Mouse (Mus musculus) cerebellum, adult 11 months (tissue): ENCODE measurements around the gene Cdk2ap1.
"Not testable (repeated sequence)": the region's sequence is repeated elsewhere in the genome, so short reads cannot be mapped to it uniquely, and the experiment has no call there.

Experiments
- DNase-seq: peaks from one replicate; pipeline ENCODE4 v3.0.0; 2022

Cdk2ap1 gene

GRCm38 (mm10) chr5:124351111-124351560, 11.7 kb downstream of the Cdk2ap1 start:
- DNase-seq: peak; percentile 63

DNA sequence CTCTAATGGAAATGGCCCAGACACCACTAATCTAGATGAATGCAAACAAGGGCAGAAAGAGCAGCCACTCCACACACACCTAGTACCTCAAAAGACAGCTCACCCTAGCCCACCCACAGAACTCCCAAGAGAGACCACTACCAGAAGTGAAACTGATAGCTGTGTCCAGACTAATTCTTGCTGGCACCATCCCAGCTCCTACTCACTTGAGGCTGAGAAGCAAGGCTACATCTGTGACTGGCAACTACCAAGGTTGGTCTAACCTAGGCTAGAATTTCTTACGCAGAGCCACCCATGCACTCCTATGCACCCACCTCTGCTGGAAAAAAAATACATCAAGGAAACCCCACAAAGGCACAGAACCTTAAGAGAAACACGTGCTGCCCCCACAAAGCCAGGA, 12.5 kb downstream of the Cdk2ap1 start:
- no peak for DNase-seq

- DNase-seq: peak; percentile 61
Observed at GRCm38 (mm10) chr5:124349196-124349595, 13.7 kb downstream of the Cdk2ap1 start.

- DNase-seq: no peak
Observed at GRCm38 (mm10) chr5:124342897-124343296, 20.0 kb downstream of the Cdk2ap1 start.

DNA sequence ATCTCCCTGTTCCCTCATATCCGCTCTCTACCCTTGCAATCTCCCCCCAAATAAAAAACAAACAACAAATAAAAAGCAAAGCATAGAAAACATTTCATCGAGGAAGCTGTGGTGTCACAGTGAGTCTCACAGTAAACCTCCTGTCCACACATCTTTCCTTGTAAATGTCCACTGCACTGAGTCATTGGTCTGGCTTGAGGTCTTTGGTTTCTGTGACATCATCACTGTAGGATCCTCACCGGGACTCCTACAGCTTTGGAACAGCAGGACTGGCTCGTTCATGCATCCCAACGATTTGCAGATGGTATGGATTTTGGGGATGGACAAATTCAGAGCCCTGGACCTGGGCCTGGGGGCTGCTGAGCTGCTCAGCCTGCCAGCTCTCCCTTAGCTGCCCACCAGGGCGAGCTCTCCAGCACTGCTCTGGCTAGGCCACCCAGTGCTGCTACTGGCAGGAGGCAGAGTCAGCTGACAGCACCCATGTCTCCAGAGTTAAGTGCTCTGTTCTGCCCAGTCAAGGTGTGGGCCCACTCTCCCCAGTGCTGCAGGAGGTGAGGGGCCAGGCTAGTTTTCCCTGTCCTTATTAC, 21.0 kb downstream of the Cdk2ap1 start:
- DNase-seq: not testable (repeated sequence)

DNA sequence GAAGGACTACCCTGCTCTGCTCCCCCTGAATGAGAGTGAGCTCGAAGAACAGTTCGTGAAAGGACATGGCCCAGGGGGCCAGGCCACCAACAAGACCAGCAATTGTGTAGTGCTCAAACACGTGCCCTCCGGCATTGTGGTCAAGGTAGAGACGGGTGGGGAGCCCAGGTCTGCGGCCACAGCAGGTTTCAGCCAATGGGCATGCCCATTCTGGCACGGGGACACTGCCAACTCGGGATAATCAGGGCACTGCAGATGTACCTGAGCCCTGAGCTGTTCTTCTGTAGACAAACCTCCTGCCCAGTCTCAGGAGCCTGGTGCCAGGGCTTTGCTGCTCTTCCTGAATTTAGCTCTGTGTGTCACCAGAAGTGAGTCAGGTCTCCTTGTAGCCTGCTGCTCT, 24.1 kb downstream of the Cdk2ap1 start:
- peak; percentile 71 for DNase-seq

DNA sequence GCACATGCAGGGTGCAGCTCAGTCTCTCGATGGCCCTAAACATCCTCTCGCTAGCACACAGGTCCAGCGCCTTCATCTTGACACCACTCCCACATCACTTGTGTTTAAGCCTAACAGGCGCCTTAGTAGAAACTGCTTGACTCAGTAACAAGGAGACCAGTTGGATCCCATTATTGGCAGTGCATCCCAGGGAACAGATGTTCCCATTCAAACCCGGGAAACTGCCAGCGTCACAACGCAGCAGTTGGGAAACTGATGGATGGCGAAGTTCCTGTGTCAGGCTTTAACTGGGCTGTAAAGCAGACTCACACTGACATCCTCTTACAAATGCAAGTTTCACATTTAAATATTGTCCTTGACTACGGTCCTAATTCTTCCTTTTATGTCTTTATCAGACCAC, 25.0 kb downstream of the Cdk2ap1 start:
- DNase-seq: no peak

- no peak for DNase-seq
Observed at GRCm38 (mm10) chr5:124337103-124337502, 25.8 kb downstream of the Cdk2ap1 start.

GRCm38 (mm10) chr5:124334392-124334791, 28.5 kb downstream of the Cdk2ap1 start:
- peak; percentile 47 for DNase-seq

DNA sequence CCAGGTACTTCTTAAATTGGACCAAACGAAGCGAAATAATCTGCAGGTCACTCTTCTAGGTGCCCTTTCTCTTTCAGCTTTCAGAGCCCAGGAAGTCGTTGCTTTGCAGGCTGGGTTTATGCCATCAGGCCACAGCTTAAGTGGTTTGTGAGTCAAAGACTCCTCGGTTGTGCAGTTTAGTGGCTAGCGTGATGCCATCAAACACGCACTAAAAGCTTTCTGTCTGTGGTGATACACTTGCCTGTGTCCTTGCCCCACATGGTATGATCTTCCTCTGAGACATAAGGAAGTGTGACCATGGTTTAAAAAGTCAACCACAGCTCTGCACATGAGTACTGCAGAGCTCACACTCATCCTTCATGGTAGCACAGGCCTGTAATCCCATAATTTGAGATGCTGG, 32.8 kb downstream of the Cdk2ap1 start:
- no peak for DNase-seq

- peak; percentile 100 for DNase-seq
Observed at GRCm38 (mm10) chr5:124327510-124328364, 35.1 kb downstream of the Cdk2ap1 start, which contains the start of the genes Mphosph9 and 2810006K23Rik. Mphosph9 (minus strand) TSS chr5:124327972. 2810006K23Rik (plus strand) TSS chr5:124328089.

- DNase-seq: no peak
Observed at GRCm38 (mm10) chr5:124326829-124327228, 36.1 kb downstream of the Cdk2ap1 start.

DNA sequence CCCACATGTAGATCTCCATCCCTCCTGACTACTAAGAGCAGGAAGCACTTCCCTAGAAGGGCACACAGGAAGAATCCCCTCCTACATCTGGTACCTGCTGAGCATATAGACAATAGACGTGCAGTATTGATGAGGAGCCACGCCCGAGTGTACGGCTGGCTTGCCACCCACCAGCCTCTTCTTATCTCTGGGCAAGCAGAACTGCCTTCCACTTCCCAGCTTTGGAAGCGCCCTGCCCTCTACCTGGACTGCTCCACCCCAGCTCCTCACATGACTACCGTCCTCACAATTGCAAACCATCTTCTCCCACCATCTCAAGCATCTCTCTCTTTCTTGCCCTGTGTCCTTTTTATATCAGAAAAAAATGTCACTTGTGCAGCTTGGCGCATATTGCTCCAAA, 45.2 kb downstream of the Cdk2ap1 start:
- DNase-seq: no peak

DNA sequence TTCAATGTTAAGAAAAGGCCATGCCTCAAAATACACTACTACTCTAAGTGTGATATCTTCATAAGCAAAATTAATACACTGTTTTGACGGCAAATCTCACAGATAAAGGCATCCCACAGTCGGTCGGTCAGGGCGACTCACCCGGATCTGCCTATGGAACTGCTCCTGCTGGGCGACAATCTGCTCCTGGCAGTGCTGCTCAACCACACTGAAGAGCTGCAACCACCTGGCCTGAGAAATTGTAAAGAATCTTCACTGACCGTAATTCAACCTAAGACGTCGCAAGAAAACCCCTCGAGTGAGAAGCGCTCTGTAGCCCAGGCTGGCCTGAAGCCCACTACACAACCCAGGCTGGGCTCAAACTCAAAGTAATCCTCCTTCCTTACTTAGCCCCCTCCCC, 46.9 kb downstream of the Cdk2ap1 start:
- DNase-seq: peak; percentile 79

DNA sequence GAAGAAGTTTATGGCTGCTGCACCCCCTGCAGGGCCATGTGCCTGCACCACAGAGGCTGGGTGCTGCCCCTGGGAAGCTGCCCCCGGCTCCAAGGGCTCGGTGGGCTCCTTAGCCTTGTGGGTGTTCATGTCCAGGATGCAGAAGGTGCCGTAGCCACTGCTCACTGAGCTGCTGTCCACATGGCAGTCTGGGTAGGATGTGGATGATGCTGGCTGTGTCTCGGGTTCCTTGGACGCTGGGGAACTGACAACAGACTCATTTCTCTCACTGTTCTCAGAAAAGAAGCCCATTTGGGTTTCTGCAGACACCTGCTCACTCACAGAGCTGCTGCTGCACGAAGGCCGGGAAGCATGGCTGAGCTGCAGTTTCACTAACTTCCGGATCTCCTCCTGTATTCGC, 47.4 kb downstream of the Cdk2ap1 start:
- no peak for DNase-seq

DNA sequence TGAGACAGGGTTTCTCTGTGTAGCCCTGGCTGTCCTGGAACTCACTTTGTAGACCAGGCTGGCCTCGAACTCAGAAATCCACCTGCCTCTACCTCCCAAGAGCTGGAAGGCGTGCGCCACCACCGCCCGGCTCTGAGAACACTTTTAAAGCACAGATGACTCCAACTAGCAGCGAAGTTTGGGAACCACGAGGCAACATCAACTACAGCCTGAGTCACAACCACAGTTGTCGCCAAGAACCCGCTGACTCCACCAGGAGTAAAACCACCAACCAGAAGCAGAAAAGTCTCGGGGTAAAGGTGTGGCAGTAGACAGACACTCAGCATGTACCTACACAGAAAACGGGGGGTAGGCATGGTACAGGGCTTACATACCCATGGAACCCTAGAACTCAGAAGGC, 52.8 kb downstream of the Cdk2ap1 start:
- DNase-seq: no peak

DNA sequence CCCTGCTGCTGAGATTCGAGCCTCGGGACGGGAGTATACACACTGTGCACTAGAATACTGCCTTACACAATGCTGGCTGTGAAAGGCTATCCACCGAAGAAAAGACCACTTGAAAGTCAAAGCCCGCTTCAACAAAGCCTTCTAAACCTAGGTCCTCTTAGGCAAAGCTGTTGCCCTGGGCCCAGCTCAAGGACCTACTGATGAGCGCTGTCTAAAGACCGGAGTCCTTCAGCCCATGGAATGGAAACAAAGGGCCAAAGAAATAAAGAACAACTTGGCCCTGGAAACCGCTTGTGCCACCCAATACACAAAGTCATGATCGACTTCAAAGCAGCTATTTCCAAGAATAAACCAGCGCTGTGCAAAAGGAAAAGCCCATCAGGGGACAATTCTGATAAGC, 53.7 kb downstream of the Cdk2ap1 start:
- DNase-seq: no peak

DNA sequence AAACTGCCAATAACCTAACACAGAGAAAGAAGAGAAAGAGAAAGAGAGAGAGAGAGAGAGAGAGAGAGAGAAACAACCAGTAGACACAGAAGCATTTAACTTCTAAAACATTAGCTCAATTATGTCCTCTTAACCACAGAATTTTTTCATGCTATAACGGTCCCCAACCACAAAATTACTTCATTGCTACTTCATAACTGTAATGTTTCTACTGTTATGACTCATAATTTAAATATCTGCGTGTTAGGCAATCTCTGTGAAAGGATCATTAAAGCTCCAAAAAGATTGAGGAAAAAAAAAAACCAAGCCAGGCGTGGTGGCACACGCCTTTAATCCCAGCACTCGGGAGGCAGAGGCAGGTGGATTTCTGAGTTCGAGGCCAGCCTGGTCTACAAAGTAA, 60.0 kb downstream of the Cdk2ap1 start:
- DNase-seq: not testable (repeated sequence)

DNA sequence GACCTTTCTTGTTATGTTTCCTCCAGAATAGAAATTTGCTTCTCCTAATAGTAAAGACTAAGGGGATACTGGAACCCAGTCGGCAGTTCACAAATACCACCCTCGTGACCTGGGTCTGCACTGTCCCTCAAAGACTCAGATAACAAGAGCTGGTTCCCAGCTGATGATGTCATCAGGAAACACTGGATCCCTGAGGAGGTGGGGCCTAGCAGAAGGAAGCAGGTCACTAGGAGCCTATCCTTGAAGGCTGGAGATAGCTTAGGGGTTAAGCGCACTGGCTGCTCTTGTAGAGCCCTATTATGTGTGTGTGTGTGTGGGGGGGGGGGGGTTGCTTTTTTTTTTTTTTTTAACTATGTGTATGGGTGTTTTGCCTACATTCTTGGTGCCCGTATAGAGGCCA, 62.8 kb downstream of the Cdk2ap1 start:
- no peak for DNase-seq

DNA sequence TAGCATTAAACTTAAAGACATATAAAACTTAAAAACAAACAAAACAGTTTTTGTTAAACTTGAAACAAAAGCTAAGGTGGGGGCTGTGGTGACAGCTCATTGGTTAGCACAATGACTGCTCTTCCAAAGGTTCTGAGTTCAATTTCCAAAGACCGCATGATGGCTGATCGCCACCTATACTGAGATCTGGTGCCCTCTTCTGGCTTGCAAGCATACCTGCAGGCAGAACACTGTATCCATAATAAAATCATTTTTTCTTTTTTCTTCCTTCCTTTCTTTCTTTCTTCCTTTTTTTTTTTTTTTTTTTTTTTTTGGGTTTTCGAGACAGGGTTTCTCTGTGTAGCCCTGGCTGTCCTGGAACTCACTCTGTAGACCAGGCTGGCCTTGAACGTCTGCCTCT, 63.6 kb downstream of the Cdk2ap1 start:
- DNase-seq: not testable (repeated sequence)

GRCm38 (mm10) chr5:124296475-124296874, 66.4 kb downstream of the Cdk2ap1 start:
- no peak for DNase-seq
